Mouse (Mus musculus) megakaryocyte, embryonic 14.5 days (primary cell): ENCODE measurements around the gene Rnase2b. TPM values are rescaled to one million over a fixed set of nuclear protein-coding genes. Genes with fewer than 3 reads are reported as not detected.

Experiments used
- H3K27me3 ChIP-seq: replicated peaks from 2 replicates; pipeline ENCODE3; 2012; ENCODE audit warnings: inconsistent platforms
- H3K36me3 ChIP-seq: replicated peaks from 2 replicates; pipeline ENCODE3; 2012; ENCODE audit warnings: low read length, inconsistent platforms, mixed read lengths
- H3K4me1 ChIP-seq: 2 replicates; pipeline ENCODE4 v1.6.1; 2012; ENCODE audit warnings: inconsistent platforms
- H3K4me3 ChIP-seq: replicated peaks from 2 replicates; pipeline ENCODE3; 2012; ENCODE audit warnings: moderate library complexity, mild to moderate bottlenecking, inconsistent platforms
- H3K9me3 ChIP-seq: 2 replicates; pipeline ENCODE4 v1.6.1; 2012; ENCODE audit warnings: inconsistent platforms
- FLI1 ChIP-seq: IDR thresholded peaks from 2 replicates; pipeline ENCODE4 v1.6.1; 2012; ENCODE audit warnings: low read length, inconsistent platforms, mixed read lengths
- GATA1 ChIP-seq: IDR thresholded peaks from 3 replicates; pipeline ENCODE4 v1.6.1; 2012; ENCODE audit warnings: mixed read lengths, low read length, inconsistent platforms, borderline replicate concordance
- polyA plus RNA-seq: library from polyadenylated mRNA; stranded (reverse); fragments of >175 nt; gene quantifications from 2 replicates; pipeline ENCODE4 v1.2.3, GENCODE M21; 2012; ENCODE audit warnings: low replicate concordance; ENCODE audit not compliant: insufficient read depth

The Rnase2b gene
- polyA plus RNA-seq, 1 experiment: not detected

GRCm38 (mm10) chr14:51132372-51132771 lies 29.7 kb upstream of the Rnase2b start:
- Histone ChIP-seq H3K4me3 (no peak overlapping the region), H3K36me3 (no peaks in the 10 kb centered on the region), H3K27me3 (no peaks in the 10 kb centered on the region), H3K9me3 (no peaks in the 10 kb centered on the region), H3K4me1 (peaks cover 48% of the 10 kb centered on the region)
- no peak for TF ChIP-seq FLI1

- Histone ChIP-seq H3K9me3 (no peaks in the 10 kb centered on the region), H3K36me3 (no peaks in the 10 kb centered on the region), H3K27me3 (peaks cover 5% of the 10 kb centered on the region), H3K4me3 (no peak overlapping the region), H3K4me1 (peaks cover 10% of the 10 kb centered on the region; the same call in 1 of the 2 replicates)
- TF ChIP-seq GATA1 (no peak), FLI1 (no peak)
Measured at GRCm38 (mm10) chr14:51140342-51140741, 21.7 kb upstream of the Rnase2b start.

DNA sequence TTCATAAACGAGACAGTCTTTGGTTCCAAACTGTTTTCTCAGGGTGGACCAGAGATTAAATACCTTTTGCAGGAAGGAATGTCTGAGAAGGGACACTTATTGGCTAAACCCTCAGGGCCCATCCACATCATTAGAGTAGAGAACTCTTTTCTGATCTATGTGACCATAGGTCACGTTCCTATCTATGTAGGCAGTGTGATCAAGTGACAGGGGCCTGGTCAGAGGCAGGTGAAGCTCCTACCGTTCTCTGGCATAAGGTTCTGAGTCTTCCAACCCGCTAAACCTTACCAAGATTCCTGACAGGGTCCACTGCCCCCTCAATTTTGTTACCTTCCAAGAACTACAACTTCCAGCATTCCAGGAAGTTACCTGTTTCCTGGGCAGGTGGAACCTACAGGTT lies 19.9 kb upstream of the Rnase2b start:
- peaks cover 10% of the 10 kb centered on the region; the same call in 1 of the 2 replicates for H3K4me1 ChIP-seq
- H3K27me3 ChIP-seq: peaks cover 7% of the 10 kb centered on the region
- TF ChIP-seq GATA1 (no peak), FLI1 (no peak)

DNA sequence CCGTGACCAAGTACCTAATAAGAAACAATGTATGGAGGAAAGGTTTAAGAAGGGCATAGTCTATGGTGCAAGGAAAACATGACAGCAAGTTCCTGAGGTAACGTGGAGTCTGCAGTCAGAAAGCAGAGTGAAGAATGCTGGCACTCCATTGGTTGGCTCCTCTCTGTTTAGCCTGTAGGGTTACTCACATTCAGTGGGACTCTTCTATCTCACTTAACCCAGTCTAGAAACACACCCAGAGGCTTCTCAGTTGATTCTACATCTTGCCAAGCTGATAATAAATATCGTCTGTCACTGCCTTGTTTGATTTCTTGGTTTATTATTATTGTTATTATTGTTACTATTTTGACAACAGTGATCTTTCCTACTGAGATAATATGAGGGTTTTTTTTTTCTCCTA lies 19.5 kb upstream of the Rnase2b start:
- peaks cover 10% of the 10 kb centered on the region; the same call in 1 of the 2 replicates for H3K4me1 ChIP-seq
- H3K36me3 ChIP-seq: no peaks in the 10 kb centered on the region
- no peak for TF ChIP-seq GATA1
- no peak for TF ChIP-seq FLI1
- H3K27me3 ChIP-seq: peaks cover 7% of the 10 kb centered on the region
- no peak overlapping the region for H3K4me3 ChIP-seq
- H3K9me3 ChIP-seq: no peaks in the 10 kb centered on the region

More for the DNA sequence above, 19.9 kb upstream of the Rnase2b start:
- H3K36me3 ChIP-seq: no peaks in the 10 kb centered on the region
- no peaks in the 10 kb centered on the region for H3K9me3 ChIP-seq
- no peak overlapping the region for H3K4me3 ChIP-seq

DNA sequence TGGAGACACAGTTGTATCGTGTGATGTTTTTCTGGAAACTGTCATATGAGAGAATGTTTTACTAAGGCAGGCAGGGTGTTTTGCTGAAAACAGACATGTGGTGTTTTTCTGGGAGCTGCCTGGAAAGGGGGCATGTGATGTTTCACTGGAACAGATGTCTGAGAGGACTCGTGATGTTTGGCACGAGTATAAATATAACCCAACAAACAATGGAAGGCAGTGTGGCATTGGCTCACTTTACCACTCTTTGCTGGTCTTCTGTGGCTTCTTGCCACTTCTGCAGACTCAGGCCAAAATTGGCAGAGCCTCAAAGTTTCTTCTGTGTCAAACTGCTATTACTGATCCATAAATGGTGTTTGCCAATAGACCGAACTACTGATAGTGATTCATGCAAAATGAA lies 18.8 kb upstream of the Rnase2b start:
- H3K27me3 ChIP-seq: peaks cover 9% of the 10 kb centered on the region
- peaks cover 10% of the 10 kb centered on the region; the same call in 1 of the 2 replicates for H3K4me1 ChIP-seq
- no peak for TF ChIP-seq GATA1
- no peak for TF ChIP-seq FLI1
- no peak overlapping the region for H3K4me3 ChIP-seq
- no peaks in the 10 kb centered on the region for H3K36me3 ChIP-seq
- no peaks in the 10 kb centered on the region for H3K9me3 ChIP-seq

DNA sequence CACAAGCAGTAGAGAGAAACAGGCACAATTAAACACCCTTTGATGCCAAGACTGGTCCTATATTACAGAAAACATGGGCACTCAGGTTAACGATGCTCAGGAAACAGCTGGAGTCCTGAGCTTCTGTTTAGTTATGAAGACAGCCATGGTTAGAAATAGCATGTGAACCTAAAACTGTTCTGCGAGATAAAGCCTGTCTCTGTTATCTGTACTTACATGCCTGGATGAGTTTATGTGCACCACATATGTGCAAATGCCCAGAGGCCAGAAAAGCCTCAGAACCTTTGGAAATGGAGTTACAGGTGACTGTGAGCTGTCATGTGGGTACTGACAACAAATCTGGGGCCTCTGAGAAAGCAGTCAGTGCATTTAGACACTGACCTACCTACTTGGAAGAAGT lies 18.1 kb upstream of the Rnase2b start:
- Histone ChIP-seq H3K27me3 (peaks cover 9% of the 10 kb centered on the region), H3K4me1 (peaks cover 10% of the 10 kb centered on the region; the same call in 1 of the 2 replicates), H3K4me3 (no peak overlapping the region), H3K9me3 (no peaks in the 10 kb centered on the region), H3K36me3 (no peaks in the 10 kb centered on the region)
- no peak for TF ChIP-seq GATA1
- TF ChIP-seq FLI1: no peak

DNA sequence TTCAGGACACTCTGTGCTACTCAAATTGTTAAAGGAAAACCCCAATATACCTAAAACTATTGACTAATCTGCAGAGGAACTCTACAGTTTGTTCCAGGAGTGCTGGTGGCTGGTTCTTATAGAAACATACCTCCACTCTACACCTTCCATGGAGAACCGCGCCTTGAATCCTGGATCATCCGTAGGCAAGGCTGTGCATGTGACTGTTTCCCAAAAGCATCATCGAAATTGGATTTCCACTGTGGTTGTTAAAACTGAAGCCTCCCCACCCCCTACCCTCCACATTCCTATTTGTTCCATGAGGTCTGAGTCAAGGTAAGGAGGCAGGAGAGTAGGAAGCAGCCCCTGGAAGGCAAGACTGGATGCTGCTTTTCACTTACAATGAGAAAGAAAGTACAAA lies 17.6 kb upstream of the Rnase2b start:
- Histone ChIP-seq H3K4me1 (peaks cover 10% of the 10 kb centered on the region; the same call in 1 of the 2 replicates), H3K9me3 (no peaks in the 10 kb centered on the region), H3K27me3 (peaks cover 9% of the 10 kb centered on the region), H3K36me3 (no peaks in the 10 kb centered on the region), H3K4me3 (no peak overlapping the region)
- no peak for TF ChIP-seq FLI1
- no peak for TF ChIP-seq GATA1

DNA sequence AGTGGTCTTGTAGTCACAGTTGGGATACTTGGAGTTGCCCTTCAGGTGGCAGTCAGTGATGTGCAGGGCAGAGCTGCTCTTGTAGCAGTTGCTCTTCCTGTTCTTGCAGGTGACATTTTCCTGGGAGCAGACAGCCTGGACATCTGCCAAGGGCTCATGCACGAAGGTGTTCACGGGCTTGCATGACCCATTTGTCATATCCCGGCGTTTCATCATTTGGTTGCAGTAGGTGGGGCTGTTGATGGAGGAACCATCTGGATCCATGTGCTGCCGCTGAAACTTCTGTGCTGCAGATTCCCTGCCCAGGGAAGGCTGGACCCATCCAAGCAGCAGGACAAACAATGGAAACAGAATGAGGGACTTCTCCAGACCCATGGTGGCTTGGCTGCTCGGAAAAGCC lies 16.5 kb upstream of the Rnase2b start:
- H3K36me3 ChIP-seq: no peaks in the 10 kb centered on the region
- no peak for TF ChIP-seq GATA1
- TF ChIP-seq FLI1: no peak
- H3K4me1 ChIP-seq: peaks cover 10% of the 10 kb centered on the region; the same call in 1 of the 2 replicates
- H3K9me3 ChIP-seq: no peaks in the 10 kb centered on the region
- peaks cover 9% of the 10 kb centered on the region for H3K27me3 ChIP-seq
- H3K4me3 ChIP-seq: no peak overlapping the region

DNA sequence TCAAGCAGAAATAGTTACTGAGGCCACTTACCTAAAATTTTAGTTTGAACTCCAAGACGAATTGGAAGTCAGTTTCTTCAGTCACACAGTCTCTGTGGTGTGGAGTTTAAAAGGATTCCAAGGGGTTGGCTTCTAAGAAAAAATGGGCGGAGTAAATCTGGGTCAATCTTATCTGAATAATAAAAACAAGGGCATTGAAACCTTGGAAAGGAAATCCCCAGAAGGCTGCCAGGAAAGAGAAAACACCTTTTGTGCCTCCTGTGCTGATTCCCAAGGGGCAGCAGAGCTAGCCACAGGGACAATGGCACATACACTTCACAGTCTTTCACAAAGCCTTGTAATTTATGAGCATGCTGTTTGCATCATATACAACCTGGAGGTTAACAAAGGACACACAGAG lies 15.4 kb upstream of the Rnase2b start, which contains the start of gene Rnase1:
TSS of gene Rnase1 (minus strand) at position 101 of the 400 bp plus-strand sequence.
- H3K4me3 ChIP-seq: no peak within 1 kb of the TSS
- H3K4me1 ChIP-seq: peaks cover 10% of the 10 kb centered on the region; the same call in 1 of the 2 replicates
- no peaks in the 10 kb centered on the region for H3K36me3 ChIP-seq
- no peak for TF ChIP-seq GATA1
- no peak for TF ChIP-seq FLI1
- peaks cover 9% of the 10 kb centered on the region for H3K27me3 ChIP-seq
- H3K9me3 ChIP-seq: no peaks in the 10 kb centered on the region

GRCm38 (mm10) chr14:51148006-51148405 lies 14.1 kb upstream of the Rnase2b start:
- Histone ChIP-seq H3K9me3 (no peaks in the 10 kb centered on the region), H3K36me3 (no peaks in the 10 kb centered on the region), H3K27me3 (peaks cover 9% of the 10 kb centered on the region), H3K4me1 (peaks cover 10% of the 10 kb centered on the region; the same call in 1 of the 2 replicates), H3K4me3 (no peak overlapping the region)
- no peak for TF ChIP-seq GATA1
- no peak for TF ChIP-seq FLI1

DNA sequence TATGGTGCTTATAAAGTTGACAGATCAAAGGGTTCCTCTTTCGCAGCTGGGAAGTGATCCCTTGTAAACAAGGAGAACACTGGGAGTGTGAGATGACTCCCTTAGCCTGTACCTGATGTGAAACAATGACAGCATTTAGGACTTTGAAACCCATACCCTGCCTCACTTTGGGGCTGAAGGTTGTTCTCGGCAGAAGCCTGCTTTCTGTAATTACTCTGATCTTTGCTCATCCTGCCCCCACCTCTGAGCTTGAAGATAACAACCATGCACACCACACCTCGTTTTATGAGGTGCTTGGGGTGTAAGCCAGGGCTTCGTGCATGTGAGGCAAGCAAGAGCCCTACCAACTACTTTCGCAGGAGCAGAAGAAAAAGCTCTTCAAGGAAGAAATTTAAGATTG lies 12.9 kb upstream of the Rnase2b start:
- no peaks in the 10 kb centered on the region; the same call in 1 of the 2 replicates for H3K4me1 ChIP-seq
- H3K27me3 ChIP-seq: peaks cover 8% of the 10 kb centered on the region
- TF ChIP-seq FLI1 (no peak), GATA1 (no peak)
- H3K36me3 ChIP-seq: no peaks in the 10 kb centered on the region
- no peaks in the 10 kb centered on the region for H3K9me3 ChIP-seq
- no peak overlapping the region for H3K4me3 ChIP-seq
